Mouse (Mus musculus): ENCODE measurements around the gene Rtn2.
A peak's percentile ranks its signal among the peaks of the same experiment; 100 is the strongest.

Gene Rtn2

GRCm38 (mm10) chr7:19342481-19343027, 60.1 kb downstream of the Rtn2 start:
- peak; percentile 77 for DNase-seq (ENCODE audit: low read depth, low spot score)

DNA sequence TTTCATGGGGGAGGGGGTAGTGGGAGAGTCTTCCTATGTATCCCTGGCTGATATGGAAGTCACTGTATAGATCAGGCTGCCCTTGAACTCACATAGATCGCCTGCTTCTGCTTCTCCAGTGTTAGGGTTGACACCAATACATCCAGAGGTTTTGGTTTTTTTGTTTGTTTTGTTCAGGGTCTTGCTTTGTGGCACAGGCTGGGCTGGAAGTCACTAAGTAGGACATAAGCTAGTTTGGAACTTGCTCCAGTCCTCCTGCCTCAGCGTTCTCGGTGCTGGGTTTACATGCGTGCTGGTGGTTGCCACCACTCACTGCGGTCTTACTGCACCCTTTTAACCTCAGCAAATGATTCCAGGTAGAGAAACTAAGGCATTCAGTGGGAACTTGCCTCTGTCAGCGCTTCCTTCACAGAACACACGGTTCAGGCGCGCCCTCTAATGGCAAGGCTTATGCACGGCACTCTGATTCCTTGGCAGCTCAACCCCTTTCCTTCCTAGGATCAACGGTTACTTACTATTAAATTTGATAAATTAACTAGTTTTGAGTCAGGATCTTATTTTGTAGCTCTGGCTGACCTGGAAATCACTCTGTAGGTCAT, 60.9 kb downstream of the Rtn2 start:
- peak; percentile 86 for DNase-seq (ENCODE audit: low read depth, low spot score)

DNA sequence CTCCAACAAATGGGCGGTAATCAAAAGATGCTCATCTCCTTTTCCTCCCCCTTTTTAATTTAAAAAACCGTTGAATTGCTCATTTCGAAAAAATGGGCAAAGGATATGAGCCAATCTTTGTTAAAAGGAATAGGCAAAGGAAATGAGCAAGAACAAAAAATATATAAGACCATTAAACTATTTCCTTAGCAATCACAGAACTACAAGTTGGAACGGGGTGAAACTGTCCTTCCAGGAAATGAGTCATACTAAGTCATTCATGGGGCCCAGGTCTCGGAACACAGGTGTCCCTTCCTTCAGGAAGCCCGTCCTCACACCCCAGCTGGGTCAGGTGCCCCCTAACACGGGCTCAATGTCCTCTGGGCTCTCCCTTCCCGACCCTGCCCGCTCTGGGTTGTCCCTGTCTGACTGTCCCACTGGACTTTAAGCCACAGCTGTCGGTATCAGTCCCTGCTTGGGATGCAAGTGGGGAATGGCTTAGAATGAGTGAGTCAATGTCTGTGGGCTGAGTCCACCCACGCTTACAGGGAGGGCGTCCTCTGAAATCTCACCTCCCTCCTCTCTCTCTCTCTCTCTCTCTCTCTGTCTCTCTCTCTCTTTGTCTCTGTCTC, 61.9 kb downstream of the Rtn2 start, which contains the start of gene Ercc1:
Gene Ercc1, plus strand, starts transcription at position 542 of the 611 bp plus-strand sequence.
- no peak for DNase-seq (ENCODE audit: low read depth, low spot score)

DNA sequence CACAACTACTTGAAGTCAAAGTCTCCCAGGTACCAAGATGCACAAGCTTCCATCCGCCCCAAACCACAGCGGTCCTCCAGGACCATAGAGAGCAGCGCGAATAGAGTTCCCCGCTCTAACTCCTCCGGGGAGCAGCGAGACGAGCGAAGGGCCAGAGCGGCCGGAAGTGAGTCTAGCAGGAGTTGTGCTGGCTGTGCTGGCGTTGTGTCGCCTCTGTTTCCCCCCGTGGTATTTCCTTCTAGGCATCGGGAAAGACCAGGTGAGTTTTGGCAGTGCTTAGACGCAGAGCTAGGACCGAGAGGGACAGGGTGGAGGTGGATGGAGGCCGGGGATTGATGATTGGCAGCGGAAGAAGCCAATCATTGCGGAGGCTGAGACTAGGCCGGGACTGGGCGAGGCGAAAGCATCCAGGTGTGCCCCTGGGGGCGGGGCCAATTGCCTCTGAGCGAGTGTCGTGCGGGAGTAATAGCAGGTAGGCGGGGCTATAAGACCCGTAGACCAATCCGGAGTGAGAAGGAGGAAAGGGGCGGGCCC, 62.6 kb downstream of the Rtn2 start:
- peak; percentile 100 for DNase-seq (ENCODE audit: low read depth, low spot score)

Measured in A20 (cell line).